Mouse (Mus musculus) embryonic fibroblast, embryonic 13.5 days (primary cell): ENCODE measurements at regions not wholly inside any gene's neighbourhood (a gene's known extent, or its start where the extent isn't known, plus 50 kb on each side); places are given as distances from the start of the nearest gene placed in this dataset.

Experiments
- H3K27ac ChIP-seq: 2 replicates; pipeline ENCODE4 v1.5.1; 2012; ENCODE audit warnings: low read length, control low read depth, inconsistent platforms; ENCODE audit not compliant: insufficient read depth
- H3K4me1 ChIP-seq: 2 replicates; pipeline ENCODE4 v1.6.1; 2011; ENCODE audit warnings: low read length; ENCODE audit not compliant: control insufficient read depth, insufficient read depth
- H3K4me3 ChIP-seq: 2 replicates; pipeline ENCODE4 v1.5.1; 2011; ENCODE audit warnings: mild to moderate bottlenecking, control low read depth, low read length; ENCODE audit not compliant: insufficient read depth
- CTCF ChIP-seq: IDR thresholded peaks from 2 replicates; pipeline ENCODE4 v1.5.1; 2011; ENCODE audit warnings: mild to moderate bottlenecking, control low read depth, low read length, moderate library complexity, borderline replicate concordance; ENCODE audit not compliant: insufficient read depth
- POLR2A ChIP-seq: IDR thresholded peaks from 2 replicates; pipeline ENCODE4 v1.6.1; 2011; ENCODE audit warnings: low read depth, mild to moderate bottlenecking, control low read depth, low read length, moderate library complexity

DNA sequence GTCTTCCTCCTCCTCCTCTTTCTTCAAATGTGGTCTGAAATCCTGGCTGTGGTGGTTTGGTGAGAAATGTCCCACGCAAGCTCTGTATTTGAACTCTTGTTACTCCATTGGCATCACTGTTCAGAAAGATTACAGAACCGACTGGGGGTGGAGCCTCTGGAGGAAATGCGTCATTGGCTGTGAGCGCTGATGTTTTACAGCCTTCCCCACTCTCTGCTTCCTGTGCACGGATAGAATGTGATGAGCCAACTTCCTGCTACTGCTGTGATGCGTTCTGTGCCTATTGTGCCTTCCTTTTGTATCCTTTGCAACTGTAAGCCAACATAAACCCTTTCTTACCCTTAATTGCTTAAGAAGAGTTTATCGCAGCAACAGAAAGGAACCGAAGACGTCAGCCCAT lies 94.8 kb upstream of the Ctnnb1 start:
- TF ChIP-seq POLR2A (no peak), CTCF (no peak)
- no peak overlapping the region for H3K4me3 ChIP-seq
- no peak overlapping the region for H3K27ac ChIP-seq
- H3K4me1 ChIP-seq = 0 out of 2 replicates have a peak, but pooled peaks cover 4% of the 10 kb centered on the region

- TF ChIP-seq CTCF (no peak), POLR2A (no peak)
- no peak overlapping the region for H3K4me3 ChIP-seq
Observed at GRCm38 (mm10) chr9:120835621-120836020, 93.4 kb upstream of the Ctnnb1 start.

GRCm38 (mm10) chr9:120837431-120838150 lies 91.4 kb upstream of the Ctnnb1 start:
- Histone ChIP-seq H3K4me1 (no peaks in the 10 kb centered on the region), H3K4me3 (no peak overlapping the region), H3K27ac (no peak overlapping the region)
- TF ChIP-seq CTCF (no peak), POLR2A (no peak)

More at GRCm38 (mm10) chr9:120835621-120836020, 93.4 kb upstream of the Ctnnb1 start:
- 0 out of 2 replicates have a peak, but pooled peaks cover 4% of the 10 kb centered on the region for H3K4me1 ChIP-seq
- no peak overlapping the region for H3K27ac ChIP-seq

DNA sequence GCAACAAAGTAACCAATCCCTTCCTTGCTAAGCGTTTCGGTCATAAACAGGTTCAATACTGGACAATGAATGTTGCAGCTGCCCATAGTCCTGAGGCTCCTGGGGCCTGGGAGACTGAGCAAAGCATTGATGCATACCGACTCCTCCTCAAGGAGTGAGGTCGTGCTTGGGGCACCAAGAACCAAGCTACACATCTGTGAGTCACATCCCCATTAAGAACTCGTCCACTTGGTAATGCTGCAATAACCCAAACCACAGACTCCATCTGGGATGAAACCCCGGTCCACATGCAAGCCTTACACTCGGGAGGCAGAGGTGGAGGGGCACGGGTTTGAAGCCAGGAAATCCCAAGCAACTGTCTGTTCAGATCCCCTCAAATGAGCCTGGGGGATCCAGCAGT lies 85.3 kb upstream of the Ctnnb1 start:
- peaks cover 5% of the 10 kb centered on the region; the same call in 1 of the 2 replicates for H3K4me1 ChIP-seq
- H3K4me3 ChIP-seq = no peak overlapping the region
- no peak for TF ChIP-seq POLR2A
- no peak for TF ChIP-seq CTCF
- H3K27ac ChIP-seq = no peak overlapping the region

GRCm38 (mm10) chr9:120845538-120845937 lies 83.5 kb upstream of the Ctnnb1 start:
- Histone ChIP-seq H3K4me3 (no peak overlapping the region), H3K27ac (no peak overlapping the region), H3K4me1 (peaks cover 5% of the 10 kb centered on the region; the same call in 1 of the 2 replicates)
- TF ChIP-seq CTCF (no peak), POLR2A (no peak)

- Histone ChIP-seq H3K4me3 (no peak overlapping the region), H3K27ac (no peak overlapping the region), H3K4me1 (peaks cover 5% of the 10 kb centered on the region; the same call in 1 of the 2 replicates)
- TF ChIP-seq CTCF = no peak
- TF ChIP-seq POLR2A = no peak
Observed at GRCm38 (mm10) chr9:120847649-120848048, 81.4 kb upstream of the Ctnnb1 start.

DNA sequence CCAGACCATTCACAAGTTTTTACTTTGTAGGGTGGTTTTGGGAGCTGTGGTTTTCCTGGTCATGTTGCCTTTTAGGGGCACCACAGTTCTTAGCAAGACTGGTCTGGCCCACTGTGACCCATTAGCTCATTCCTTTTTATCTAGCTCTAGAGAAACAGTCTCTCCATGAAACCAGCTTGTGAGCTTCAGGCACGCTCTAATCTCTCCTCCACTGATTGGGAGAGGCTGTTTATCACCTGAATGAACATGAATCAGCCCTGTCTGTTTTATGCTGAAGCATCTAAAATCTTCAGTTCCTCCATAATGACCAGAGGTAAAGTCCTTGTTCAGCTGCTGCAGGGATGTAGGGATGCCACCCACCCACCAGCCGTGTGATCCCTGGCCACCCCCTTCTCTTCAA lies 80.1 kb upstream of the Ctnnb1 start:
- no peak overlapping the region for H3K27ac ChIP-seq

GRCm38 (mm10) chr9:120850092-120850491 lies 78.9 kb upstream of the Ctnnb1 start:
- no peak for TF ChIP-seq POLR2A
- no peak for TF ChIP-seq CTCF
- H3K4me3 ChIP-seq = no peak overlapping the region
- no peak overlapping the region for H3K27ac ChIP-seq
- H3K4me1 ChIP-seq = 0 out of 2 replicates have a peak, but pooled peaks cover 3% of the 10 kb centered on the region

More for the DNA sequence above, 80.1 kb upstream of the Ctnnb1 start:
- H3K4me3 ChIP-seq = no peak overlapping the region
- H3K4me1 ChIP-seq = no peaks in the 10 kb centered on the region
- TF ChIP-seq CTCF (no peak), POLR2A (no peak)

DNA sequence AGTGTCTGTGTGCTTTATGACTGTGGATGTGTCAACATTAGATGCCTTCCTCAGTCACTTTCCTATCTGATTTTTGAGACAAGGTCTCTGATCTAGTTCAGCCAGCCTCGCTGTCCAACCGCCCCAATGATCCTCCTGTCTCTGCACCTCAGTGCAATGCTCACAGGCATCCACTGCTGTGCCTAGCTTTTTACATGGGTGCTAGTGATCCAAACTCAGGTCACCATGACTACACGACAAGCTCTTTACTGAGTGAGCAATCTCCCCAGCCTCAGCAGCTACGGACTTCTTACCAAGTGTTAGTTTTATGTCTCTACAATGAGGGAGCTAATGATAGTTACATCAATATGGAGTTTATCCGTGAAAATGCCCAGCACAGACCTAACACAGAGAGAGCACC lies 77.1 kb upstream of the Ctnnb1 start:
- Histone ChIP-seq H3K4me1 (0 out of 2 replicates have a peak, but pooled peaks cover 3% of the 10 kb centered on the region), H3K27ac (no peak overlapping the region), H3K4me3 (no peak overlapping the region)
- TF ChIP-seq POLR2A = no peak
- no peak for TF ChIP-seq CTCF

GRCm38 (mm10) chr9:120852572-120852971 lies 76.4 kb upstream of the Ctnnb1 start:
- Histone ChIP-seq H3K4me1 (0 out of 2 replicates have a peak, but pooled peaks cover 3% of the 10 kb centered on the region), H3K27ac (no peak overlapping the region), H3K4me3 (no peak overlapping the region)
- no peak for TF ChIP-seq CTCF
- no peak for TF ChIP-seq POLR2A

- no peak overlapping the region for H3K4me3 ChIP-seq
- 0 out of 2 replicates have a peak, but pooled peaks cover 3% of the 10 kb centered on the region for H3K4me1 ChIP-seq
- H3K27ac ChIP-seq = no peak overlapping the region
- no peak for TF ChIP-seq CTCF
- TF ChIP-seq POLR2A = no peak
Observed at GRCm38 (mm10) chr9:120853032-120853597, 75.9 kb upstream of the Ctnnb1 start.
